ENCODE assay signal across 21 mouse cellular contexts in the genomic region with DNA sequence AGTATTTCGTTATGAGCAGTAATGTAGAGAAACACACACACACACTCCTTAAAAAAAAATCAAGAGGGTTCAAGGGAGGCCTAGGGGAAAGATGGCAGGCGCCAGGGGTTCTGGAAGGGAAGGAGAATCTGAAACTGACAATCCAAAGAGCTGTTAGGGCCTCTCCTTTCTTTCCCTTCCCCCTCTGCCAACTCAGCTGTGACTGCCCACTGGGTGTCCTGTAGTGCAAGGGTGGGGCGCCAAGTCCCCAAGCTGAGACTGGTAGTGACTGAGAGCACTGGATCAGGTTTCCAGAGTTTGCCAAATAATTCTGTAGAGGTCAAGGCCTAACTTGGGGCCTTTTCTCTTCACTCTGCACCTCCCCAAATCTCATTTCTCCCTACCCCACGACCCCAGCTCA. TPM values are rescaled to one million over a fixed set of nuclear protein-coding genes. Genes with fewer than 3 reads are reported as not detected.
DNase-seq lines count a peak whose midpoint lies in the region; ATAC-seq lines count a peak whose summit lies in the region.
"Had no signal": no experiment of that assay in that cellular context is flagged by ENCODE, and none has a peak within 500 bp of the region (broad histone marks: within the 10 kb centered on the region; RNA-seq: fewer than 3 reads in every experiment).

No protein-coding gene starts in this region.

- no peak overlapping the region; the same call in 1 of the 2 replicates for H3K9ac ChIP-seq in hindbrain, embryonic 14.5 days
- peak overlapping the region; percentile 87 for H3K9ac ChIP-seq in kidney, embryonic 14.5 days (ENCODE audit: low read depth, low read length)
- H3K9ac ChIP-seq in heart, embryonic 12.5 days, result no peak overlapping the region
- H3K9ac ChIP-seq: forebrain, embryonic 12.5 days; liver, embryonic 12.5 days had no signal

- peaks cover 99% of the 10 kb centered on the region for H3K27me3 ChIP-seq in hindbrain, embryonic 14.5 days (ENCODE audit: control insufficient read depth, insufficient read depth, low read length)
- H3K27me3 ChIP-seq in kidney, embryonic 14.5 days (ENCODE audit: control insufficient read depth, insufficient read depth, low read length), result peaks cover 60% of the 10 kb centered on the region
- peaks cover 97% of the 10 kb centered on the region for H3K27me3 ChIP-seq in heart, embryonic 12.5 days (replicated peaks)

- peak; percentile 12 for DNase-seq in embryo, embryonic 9.5 days (ENCODE audit: extremely low spot score)
- DNase-seq in hindbrain, embryonic 14.5 days (ENCODE audit: low spot score), result no peak
- DNase-seq in neural tube, embryonic 10.5 days (ENCODE audit: extremely low spot score, low spot score), result peak; percentile 38
- DNase-seq in thymus, postnatal 25 days, result no peak
- DNase-seq in ovary, adult 18-20 months (ENCODE audit: low spot score), result no peak
- DNase-seq: B cell, adult 2 months; cerebellum, postnatal 36 days; heart, adult 18-20 months; layer of hippocampus, postnatal 36 days; thymus, postnatal 14 days had no signal

- H3K27ac ChIP-seq in hindbrain, embryonic 14.5 days, result peak overlapping the region; percentile 87
- peak overlapping the region; percentile 97 for H3K27ac ChIP-seq in kidney, embryonic 14.5 days (ENCODE audit: low read depth, low read length)
- H3K27ac ChIP-seq in heart, embryonic 12.5 days (ENCODE audit: poor library complexity, severe bottlenecking), result no peak overlapping the region
- H3K27ac ChIP-seq: forebrain, embryonic 12.5 days; limb, embryonic 10.5 days; liver, embryonic 12.5 days had no signal

- H3K4me2 ChIP-seq in hindbrain, embryonic 14.5 days (replicated peaks), result peak overlapping the region; percentile 47
- H3K4me2 ChIP-seq in kidney, embryonic 14.5 days (replicated peaks; ENCODE audit: low read depth, low read length), result peak overlapping the region; percentile 69
- H3K4me2 ChIP-seq in heart, embryonic 12.5 days, result no peak overlapping the region
- H3K4me2 ChIP-seq: liver, embryonic 12.5 days had no signal

- no peak for ATAC-seq in hindbrain, embryonic 14.5 days (ENCODE audit: low FRiP score)
- peak; percentile 41 for ATAC-seq in kidney, embryonic 14.5 days (ENCODE audit: low FRiP score, low TSS enrichment)
- no peak for ATAC-seq in heart, embryonic 12.5 days (ENCODE audit: insufficient number of reproducible peaks, low FRiP score)
- ATAC-seq: intestine, embryonic 16.5 days; liver, embryonic 12.5 days had no signal

- H3K36me3 ChIP-seq in hindbrain, embryonic 14.5 days (replicated peaks; ENCODE audit: control insufficient read depth, insufficient read depth), result no peaks in the 10 kb centered on the region
- no peaks in the 10 kb centered on the region for H3K36me3 ChIP-seq in kidney, embryonic 14.5 days (ENCODE audit: control insufficient read depth, insufficient read depth, low read length)
- no peaks in the 10 kb centered on the region for H3K36me3 ChIP-seq in heart, embryonic 12.5 days
- H3K36me3 ChIP-seq: forebrain, embryonic 12.5 days; limb, embryonic 10.5 days; liver, embryonic 12.5 days had no signal

- 16% methylated on average over 4 of the region's 4 CpGs for WGBS in hindbrain, embryonic 14.5 days
- WGBS in kidney, embryonic 14.5 days, result 9% methylated on average over 4 of the region's 4 CpGs
- 10% methylated on average over 4 of the region's 4 CpGs for WGBS in heart, embryonic 12.5 days

- no peaks in the 10 kb centered on the region for H3K9me3 ChIP-seq in hindbrain, embryonic 14.5 days (ENCODE audit: control insufficient read depth, low read length)
- no peaks in the 10 kb centered on the region for H3K9me3 ChIP-seq in kidney, embryonic 14.5 days (ENCODE audit: control insufficient read depth, low read length)
- H3K9me3 ChIP-seq in heart, embryonic 12.5 days (replicated peaks), result no peaks in the 10 kb centered on the region
- H3K9me3 ChIP-seq: forebrain, embryonic 12.5 days; limb, embryonic 10.5 days; liver, embryonic 12.5 days; megakaryocyte, embryonic 14.5 days had no signal

- peak overlapping the region; percentile 29 for H3K4me3 ChIP-seq in hindbrain, embryonic 14.5 days (replicated peaks; ENCODE audit: low read length)
- H3K4me3 ChIP-seq in kidney, embryonic 14.5 days (ENCODE audit: low read length), result peak overlapping the region; percentile 57
- no peak overlapping the region for H3K4me3 ChIP-seq in heart, embryonic 12.5 days
- H3K4me3 ChIP-seq: liver, embryonic 12.5 days; megakaryocyte, embryonic 14.5 days had no signal

- peaks cover 4% of the 10 kb centered on the region; the same call in 1 of the 2 replicates for H3K4me1 ChIP-seq in hindbrain, embryonic 14.5 days (replicated peaks; ENCODE audit: control insufficient read depth, insufficient read depth, low read length)
- H3K4me1 ChIP-seq in kidney, embryonic 14.5 days (ENCODE audit: control insufficient read depth, insufficient read depth, low read length), result peaks cover 11% of the 10 kb centered on the region
- H3K4me1 ChIP-seq in heart, embryonic 12.5 days (replicated peaks), result peaks cover 21% of the 10 kb centered on the region

RNA-seq across cellular contexts. Expression of a gene that starts 8.4 kb away (rescaled TPM):
- polyA plus RNA-seq in hindbrain, embryonic 14.5 days (2014; fragmentation: Nextera tagmentation; extraction: Ambion mirVana), result 18.7 and 22.1 TPM in 2 replicates
- 43.3 and 55.9 TPM in 2 replicates for polyA plus RNA-seq in kidney, embryonic 14.5 days (2014; fragmentation: Nextera tagmentation; extraction: Ambion mirVana)
- not detected in 2 replicates for polyA plus RNA-seq in heart, embryonic 12.5 days (2016; fragmentation: Nextera tagmentation; extraction: Ambion mirVana)
- polyA plus RNA-seq: heart, postnatal 0 days; intestine, embryonic 16.5 days; liver, embryonic 12.5 days; lung, embryonic 16.5 days; spleen, adult 2 months; stomach, embryonic 16.5 days had no signal

Comparison
In these comparisons a context has a peak if more than half of its experiments do, and no peak if none do; other contexts are left out.
1. DNase-seq: peak in embryo, embryonic 9.5 days (single experiment) and neural tube, embryonic 10.5 days (single experiment); none in hindbrain, embryonic 14.5 days (single experiment), thymus, postnatal 25 days (single experiment) and ovary, adult 18-20 months (single experiment).
2. RNA of a gene that starts 8.4 kb away (polyA plus RNA-seq): 43.3 to 55.9 TPM in kidney, embryonic 14.5 days and 18.7 to 22.1 TPM in hindbrain, embryonic 14.5 days; not detected in heart, embryonic 12.5 days; every median in the first group is over 10 times any median in the second.